Mouse (Mus musculus): Measurements from ENCODE around the gene Poc1a. TPM values are rescaled to one million over a fixed set of nuclear protein-coding genes. Genes with fewer than 3 reads are reported as not detected.
A peak's percentile ranks its signal among the peaks of the same experiment; 100 is the strongest.

Gene Poc1a
- polyA plus RNA-seq (2012; rRNA removed), result 5.7 and 7.9 TPM in 2 replicates

DNA sequence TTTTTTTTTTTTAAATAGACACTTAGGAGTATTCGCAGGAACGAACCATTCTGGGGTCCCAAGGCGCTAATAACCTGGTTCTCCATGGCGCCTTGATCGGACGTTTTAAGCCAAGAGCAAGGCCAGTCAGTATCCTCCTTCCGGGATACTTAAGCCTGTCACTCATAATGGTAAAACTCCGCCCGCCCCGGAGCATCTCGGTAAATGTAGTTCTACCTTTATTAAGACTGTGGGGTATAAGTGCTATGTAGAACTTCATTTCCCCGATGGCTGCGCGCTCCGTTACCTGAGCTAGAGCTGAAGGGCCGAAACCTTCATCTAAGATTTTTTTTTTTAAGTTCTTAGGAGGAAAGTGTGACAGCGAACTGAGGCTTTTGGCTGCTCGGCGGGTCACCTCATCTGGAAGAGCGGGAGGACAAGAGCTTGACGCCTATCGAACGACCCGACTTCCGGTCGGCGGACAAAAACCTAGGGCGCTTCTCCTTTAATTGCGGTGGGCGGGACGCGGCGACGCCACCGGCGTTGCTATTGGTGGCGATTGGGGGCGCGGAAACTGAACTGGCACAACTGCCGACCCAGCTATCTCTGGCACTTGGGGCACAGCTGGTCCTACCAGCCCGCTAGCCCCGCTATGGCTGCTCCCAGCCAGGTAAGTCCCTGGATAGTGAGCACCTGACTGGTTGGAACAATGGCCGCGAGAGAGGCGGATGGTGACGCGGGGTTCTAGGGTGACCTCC, at the start of gene Poc1a:
Gene Poc1a (plus strand): TSS at position 254 of the 737 bp plus-strand sequence.
- Histone ChIP-seq H3K4me3 (replicated peaks; ENCODE audit: extremely low read depth, low read depth, low read length) (peak within 1 kb of the TSS; percentile 72), H3K4me1 (ENCODE audit: control insufficient read depth, insufficient read depth, low read length) (peaks cover 6% of the 10 kb centered on the region)
- no peak for TF ChIP-seq CTCF (IDR thresholded peaks at IDR 0.05; ENCODE audit: insufficient read depth, low read length)
- TF ChIP-seq POLR2A (IDR thresholded peaks at IDR 0.05; ENCODE audit: borderline replicate concordance, extremely low read depth, low read depth, low read length), result 0 out of 2 replicates have a peak, but pooled peaks have one; percentile 22
- peak; percentile 96 for DNase-seq
- WGBS, result under 1% methylated on average over 47 of the region's 47 CpGs

GRCm38 (mm10) chr9:106231220-106231619, 49.6 kb upstream of the Poc1a start:
- peaks cover 25% of the 10 kb centered on the region for H3K4me1 ChIP-seq (ENCODE audit: control insufficient read depth, insufficient read depth, low read length)
- no peak overlapping the region for H3K4me3 ChIP-seq (replicated peaks; ENCODE audit: extremely low read depth, low read depth, low read length)
- DNase-seq, result no peak
- 48% methylated on average over 7 of the region's 7 CpGs for WGBS
- peak; percentile 19; the same call in 1 of the 2 replicates for TF ChIP-seq POLR2A (IDR thresholded peaks at IDR 0.05; ENCODE audit: borderline replicate concordance, extremely low read depth, low read depth, low read length)
- 0 out of 2 replicates have a peak, but pooled peaks have one; percentile 0 for TF ChIP-seq CTCF (IDR thresholded peaks at IDR 0.05; ENCODE audit: insufficient read depth, low read length)

GRCm38 (mm10) chr9:106231816-106232215, 49.0 kb upstream of the Poc1a start:
- H3K4me1 ChIP-seq (ENCODE audit: control insufficient read depth, insufficient read depth, low read length), result peaks cover 26% of the 10 kb centered on the region
- WGBS, result 73% methylated on average over 4 of the region's 4 CpGs
- H3K4me3 ChIP-seq (replicated peaks; ENCODE audit: extremely low read depth, low read depth, low read length), result no peak overlapping the region
- TF ChIP-seq CTCF (IDR thresholded peaks at IDR 0.05; ENCODE audit: insufficient read depth, low read length), result peak; percentile 21; the same call in 1 of the 2 replicates
- TF ChIP-seq POLR2A (IDR thresholded peaks at IDR 0.05; ENCODE audit: borderline replicate concordance, extremely low read depth, low read depth, low read length), result no peak
- DNase-seq, result no peak

DNA sequence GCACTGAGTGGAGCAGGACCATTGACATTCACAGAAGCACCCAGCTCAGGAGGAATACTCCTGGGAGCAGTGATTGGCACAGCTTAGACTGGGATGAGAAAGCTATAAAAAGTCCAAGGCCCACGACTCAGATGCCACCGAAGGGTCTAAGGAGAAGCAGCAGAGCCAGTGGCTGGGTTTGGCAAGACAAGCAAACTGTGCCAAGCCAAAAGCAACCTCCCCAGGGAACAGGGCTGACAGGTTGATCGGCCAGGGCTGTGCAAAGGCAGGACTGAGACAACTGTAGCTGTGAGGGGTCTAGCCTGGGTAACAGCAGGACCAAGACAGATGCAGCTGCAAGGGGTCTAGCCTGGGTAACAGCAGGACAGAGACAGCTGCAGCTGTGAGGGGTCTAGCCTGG, 47.9 kb upstream of the Poc1a start:
- DNase-seq, result no peak
- WGBS, result 83% methylated on average over 3 of the region's 3 CpGs
- H3K4me3 ChIP-seq (replicated peaks; ENCODE audit: extremely low read depth, low read depth, low read length), result no peak overlapping the region
- TF ChIP-seq POLR2A (IDR thresholded peaks at IDR 0.05; ENCODE audit: borderline replicate concordance, extremely low read depth, low read depth, low read length), result no peak
- no peak for TF ChIP-seq CTCF (IDR thresholded peaks at IDR 0.05; ENCODE audit: insufficient read depth, low read length)
- H3K4me1 ChIP-seq (ENCODE audit: control insufficient read depth, insufficient read depth, low read length), result peaks cover 28% of the 10 kb centered on the region

DNA sequence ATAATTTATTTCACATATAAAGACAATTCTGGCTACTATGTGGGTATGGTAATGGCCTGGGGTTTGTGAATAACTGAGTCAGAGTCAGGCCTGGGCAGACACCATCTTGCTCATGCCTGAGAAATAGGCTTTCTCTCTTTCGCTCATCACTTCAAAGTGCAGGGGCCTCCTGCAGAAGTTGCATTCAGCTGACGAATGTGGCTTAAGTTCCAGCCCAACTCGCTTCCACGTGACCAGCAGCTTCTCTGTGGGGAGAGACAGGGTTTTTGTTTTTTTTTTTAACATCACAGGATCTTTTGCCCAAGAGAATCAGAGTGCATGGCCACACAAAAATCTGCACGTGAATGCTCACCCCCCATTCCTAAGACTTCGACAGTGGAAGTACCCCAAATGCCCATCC, 46.9 kb upstream of the Poc1a start:
- H3K4me3 ChIP-seq (replicated peaks; ENCODE audit: extremely low read depth, low read depth, low read length), result no peak overlapping the region
- TF ChIP-seq CTCF (IDR thresholded peaks at IDR 0.05; ENCODE audit: insufficient read depth, low read length) (no peak), POLR2A (IDR thresholded peaks at IDR 0.05; ENCODE audit: borderline replicate concordance, extremely low read depth, low read depth, low read length) (no peak)
- peaks cover 26% of the 10 kb centered on the region for H3K4me1 ChIP-seq (ENCODE audit: control insufficient read depth, insufficient read depth, low read length)
- 81% methylated on average over 6 of the region's 6 CpGs for WGBS
- no peak for DNase-seq

DNA sequence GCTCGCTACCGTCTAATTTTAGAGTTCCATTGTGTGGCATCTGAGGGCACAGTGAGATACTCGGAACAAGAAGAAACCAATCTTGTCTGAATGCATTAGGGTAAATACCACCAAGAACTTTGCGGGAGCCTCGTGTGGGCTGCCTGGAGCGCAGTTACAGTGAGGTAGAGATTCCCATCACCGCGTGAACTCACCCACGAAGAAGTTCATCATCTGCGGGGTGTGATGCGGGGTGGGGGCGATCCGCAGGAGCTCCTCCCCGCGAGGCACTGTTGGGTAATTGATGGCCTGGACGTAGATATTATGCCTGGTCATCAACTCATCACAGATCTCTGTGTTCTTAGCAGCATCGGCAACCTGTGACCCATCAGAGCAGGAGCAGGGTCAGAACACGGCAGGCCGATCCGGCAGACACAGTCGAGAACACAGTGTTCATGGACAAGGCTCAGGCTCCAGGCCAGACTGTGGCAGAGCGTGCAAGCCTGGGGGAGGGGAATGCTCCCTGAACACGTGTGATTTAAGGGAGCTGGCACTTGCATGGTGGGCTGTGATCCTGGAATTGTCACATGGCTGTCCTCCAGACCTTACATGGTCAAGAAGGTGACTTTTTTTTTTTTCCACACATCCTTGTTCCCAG, 45.5 kb upstream of the Poc1a start:
- H3K4me1 ChIP-seq (ENCODE audit: control insufficient read depth, insufficient read depth, low read length), result peaks cover 25% of the 10 kb centered on the region
- 80% methylated on average over 23 of the region's 23 CpGs for WGBS
- H3K4me3 ChIP-seq (replicated peaks; ENCODE audit: extremely low read depth, low read depth, low read length), result no peak overlapping the region
- TF ChIP-seq POLR2A (IDR thresholded peaks at IDR 0.05; ENCODE audit: borderline replicate concordance, extremely low read depth, low read depth, low read length), result 0 out of 2 replicates have a peak, but pooled peaks have one; percentile 47
- no peak for TF ChIP-seq CTCF (IDR thresholded peaks at IDR 0.05; ENCODE audit: insufficient read depth, low read length)
- DNase-seq, result no peak

DNA sequence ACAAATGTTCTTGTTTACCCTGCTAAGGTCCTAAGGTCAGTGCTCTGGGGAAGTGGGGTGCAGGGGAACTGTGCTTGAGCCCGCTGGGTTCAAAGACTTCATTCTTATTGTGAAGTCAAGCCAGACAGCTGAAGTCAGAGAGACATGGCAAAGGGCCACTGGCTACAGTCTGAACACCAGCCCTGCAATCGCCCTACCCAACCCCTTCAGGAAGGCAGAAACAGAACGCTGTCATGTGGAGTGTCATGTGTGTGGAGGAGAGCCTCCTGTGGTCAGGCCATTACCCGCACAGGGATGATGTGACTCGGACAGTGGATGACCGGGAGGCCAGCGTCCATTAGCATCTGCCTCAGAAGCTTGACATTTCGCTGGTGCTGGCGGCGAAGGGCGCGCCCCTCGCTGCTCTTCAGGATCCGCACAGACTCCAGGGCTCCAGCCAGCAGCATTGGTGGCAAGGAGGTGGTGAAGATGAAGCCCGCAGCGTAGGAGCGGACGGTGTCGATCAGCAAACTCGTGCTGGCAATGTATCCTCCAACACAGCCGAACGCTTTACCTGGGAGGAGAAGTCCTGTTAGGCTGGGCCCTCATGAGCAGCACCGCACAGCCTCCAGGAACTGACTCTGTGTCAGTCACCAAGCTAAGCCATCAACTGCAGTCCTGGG, 44.6 kb upstream of the Poc1a start:
- WGBS, result 79% methylated on average over 23 of the region's 23 CpGs

GRCm38 (mm10) chr9:106236818-106237211, 44.0 kb upstream of the Poc1a start:
- peaks cover 16% of the 10 kb centered on the region for H3K4me1 ChIP-seq (ENCODE audit: control insufficient read depth, insufficient read depth, low read length)
- H3K4me3 ChIP-seq (replicated peaks; ENCODE audit: extremely low read depth, low read depth, low read length), result no peak overlapping the region
- peak; percentile 65 for DNase-seq
- TF ChIP-seq POLR2A (IDR thresholded peaks at IDR 0.05; ENCODE audit: borderline replicate concordance, extremely low read depth, low read depth, low read length), result no peak
- TF ChIP-seq CTCF (IDR thresholded peaks at IDR 0.05; ENCODE audit: insufficient read depth, low read length), result no peak
- WGBS, result 42% methylated on average over 3 of the region's 3 CpGs

More for the DNA sequence above, 44.6 kb upstream of the Poc1a start:
- H3K4me1 ChIP-seq (ENCODE audit: control insufficient read depth, insufficient read depth, low read length), result peaks cover 21% of the 10 kb centered on the region
- no peak for DNase-seq
- TF ChIP-seq CTCF (IDR thresholded peaks at IDR 0.05; ENCODE audit: insufficient read depth, low read length), result no peak
- peak; percentile 34; the same call in 1 of the 2 replicates for TF ChIP-seq POLR2A (IDR thresholded peaks at IDR 0.05; ENCODE audit: borderline replicate concordance, extremely low read depth, low read depth, low read length)
- H3K4me3 ChIP-seq (replicated peaks; ENCODE audit: extremely low read depth, low read depth, low read length), result no peak overlapping the region

- TF ChIP-seq CTCF (IDR thresholded peaks at IDR 0.05; ENCODE audit: insufficient read depth, low read length) (no peak), POLR2A (IDR thresholded peaks at IDR 0.05; ENCODE audit: borderline replicate concordance, extremely low read depth, low read depth, low read length) (no peak)
- 47% methylated on average over 8 of the region's 8 CpGs for WGBS
- DNase-seq, result no peak
- Histone ChIP-seq H3K4me1 (ENCODE audit: control insufficient read depth, insufficient read depth, low read length) (peaks cover 14% of the 10 kb centered on the region), H3K4me3 (replicated peaks; ENCODE audit: extremely low read depth, low read depth, low read length) (no peak overlapping the region)
Measured at GRCm38 (mm10) chr9:106237401-106237800, 43.5 kb upstream of the Poc1a start.

Measured in lung, adult 2 months (tissue).